Mouse (Mus musculus): Measurements from ENCODE around the gene Pkd2. TPM values are rescaled to one million over a fixed set of nuclear protein-coding genes. Genes with fewer than 3 reads are reported as not detected.
A peak's percentile ranks its signal among the peaks of the same experiment; 100 is the strongest.

Pkd2 gene
- total RNA-seq, 2 experiments from 2014 or later, result 31.4 to 37.3 TPM

GRCm38 (mm10) chr5:104465731-104466130 is 6.5 kb downstream of the Pkd2 start:
- DNase-seq, result peak; percentile 47

GRCm38 (mm10) chr5:104466816-104467215 is 7.6 kb downstream of the Pkd2 start:
- no peak for DNase-seq

GRCm38 (mm10) chr5:104468586-104468985 is 9.3 kb downstream of the Pkd2 start:
- no peak for DNase-seq

GRCm38 (mm10) chr5:104470981-104471391 is 11.7 kb downstream of the Pkd2 start:
- peak; percentile 30 for DNase-seq

GRCm38 (mm10) chr5:104472371-104472770 is 13.1 kb downstream of the Pkd2 start:
- peak; percentile 41 for DNase-seq

GRCm38 (mm10) chr5:104480367-104480766 is 21.1 kb downstream of the Pkd2 start:
- DNase-seq, result no peak

GRCm38 (mm10) chr5:104482856-104483255 is 23.6 kb downstream of the Pkd2 start:
- DNase-seq, result no peak

GRCm38 (mm10) chr5:104491561-104491960 is 32.3 kb downstream of the Pkd2 start:
- peak; percentile 26 for DNase-seq

- no peak for DNase-seq
Measured at GRCm38 (mm10) chr5:104504883-104505282, 45.6 kb downstream of the Pkd2 start.

- no peak for DNase-seq
Measured at GRCm38 (mm10) chr5:104507829-104508194, 48.6 kb downstream of the Pkd2 start.

GRCm38 (mm10) chr5:104508195-104508891 is 49.1 kb downstream of the Pkd2 start, which contains the start of gene BC005561:
Gene BC005561, plus strand, starts transcription at chr5:104508352.
- DNase-seq, result peak; percentile 91

- DNase-seq, result no peak
Measured at GRCm38 (mm10) chr5:104511211-104511610, 52.0 kb downstream of the Pkd2 start.

GRCm38 (mm10) chr5:104538612-104539011 is 79.4 kb downstream of the Pkd2 start:
- DNase-seq, result no peak

GRCm38 (mm10) chr5:104539331-104539730 is 80.1 kb downstream of the Pkd2 start:
- peak; percentile 10 for DNase-seq

Other genes starting within 250 kb of the Pkd2 start
- 10 to 100 TPM in 1 of 2 experiments, not detected in 1; 16.2 TPM for gene Ibsp, start 160.3 kb upstream of the Pkd2 start, total RNA-seq (2021)
- 1 to 10 TPM in 1 of 2 experiments, not detected in 1; 1.1 TPM for gene Mepe, start 134.1 kb upstream of the Pkd2 start, total RNA-seq (2021)
- gene Spp1, start 24.3 kb upstream of the Pkd2 start, total RNA-seq (2021), result 100 to 1,000 TPM in 1 of 2 experiments, 1 to 10 TPM in 1; 7.9 to 122 TPM
- 10 to 100 TPM in 1 of 2 experiments, 1 to 10 TPM in 1; 8.5 to 11.4 TPM for gene BC005561, start 48.9 kb downstream of the Pkd2 start, total RNA-seq (2021)